Mouse (Mus musculus) spleen, adult 2 months (tissue): ENCODE results near the gene Kdelr2. TPM values are rescaled to one million over a fixed set of nuclear protein-coding genes. Genes with fewer than 3 reads are reported as not detected.
"Not testable (repeated sequence)": the region's sequence is repeated elsewhere in the genome, so short reads cannot be mapped to it uniquely, and the experiment has no call there.

Experiments
- DNase-seq, 2 experiments: peaks; one replicate each; pipeline versions ENCODE4 v3.0.0 to v3.0.0-alpha.2; 2012 to 2021; ENCODE audit warnings: low spot score in 2 of 2, low read depth in 1 of 2
- H3K27ac ChIP-seq: fragments of 200-500 bp; 2 replicates; pipeline ENCODE4 v1.5.1; 2012; ENCODE audit warnings: low read length, inconsistent platforms; ENCODE audit not compliant: insufficient read depth
- H3K27me3 ChIP-seq: fragments of 200-500 bp; 2 replicates; pipeline ENCODE4 v1.6.1; 2012; ENCODE audit warnings: mild to moderate bottlenecking, moderate library complexity, low read length, inconsistent platforms; ENCODE audit not compliant: control insufficient read depth, insufficient read depth
- H3K36me3 ChIP-seq: fragments of 200-500 bp; 2 replicates; pipeline ENCODE4 v1.6.1; 2012; ENCODE audit warnings: mild to moderate bottlenecking, low read length, inconsistent platforms; ENCODE audit not compliant: control insufficient read depth, insufficient read depth
- H3K4me1 ChIP-seq: fragments of 200-500 bp; 2 replicates; pipeline ENCODE4 v1.6.1; 2011; ENCODE audit warnings: inconsistent platforms; ENCODE audit not compliant: control insufficient read depth, insufficient read depth, insufficient read length
- H3K4me3 ChIP-seq: fragments of 200-500 bp; 2 replicates; pipeline ENCODE4 v1.5.1; 2011; ENCODE audit warnings: mild to moderate bottlenecking, inconsistent platforms; ENCODE audit not compliant: insufficient read depth, insufficient read length; ENCODE audit errors: extremely low read depth
- CTCF ChIP-seq: fragments of 200-500 bp; IDR thresholded peaks from 2 replicates; pipeline ENCODE4 v1.5.1; 2011; ENCODE audit warnings: mild to moderate bottlenecking, inconsistent platforms; ENCODE audit not compliant: insufficient read depth, insufficient read length, insufficient replicate concordance; ENCODE audit errors: extremely low read depth
- POLR2A ChIP-seq: fragments of 200-500 bp; IDR thresholded peaks from 2 replicates; pipeline ENCODE4 v1.6.1; 2011; ENCODE audit warnings: low read depth, low read length, inconsistent platforms
- WGBS: fragments of 180-500 bp; shearing (Covaris S2); methylation state at CpG from one replicate; pipeline ENCODE4 v1.1.7; 2018; 5-methylcytosine and 5-hydroxymethylcytosine counted together
- polyA plus RNA-seq: library from polyadenylated mRNA; depleted of rRNA; stranded (reverse); fragments of >200 nt; gene quantifications from 2 replicates; pipeline ENCODE4 v1.2.3, GENCODE M21; 2012

Gene Kdelr2
- polyA plus RNA-seq, 1 experiment, result 45.1 TPM

GRCm38 (mm10) chr5:143372818-143373217 is 30.8 kb upstream of the Kdelr2 start:
- no peak overlapping the region for H3K4me3 ChIP-seq
- H3K27me3 ChIP-seq, result peaks cover 3% of the 10 kb centered on the region; the same call in 1 of the 2 replicates
- no peaks in the 10 kb centered on the region for H3K4me1 ChIP-seq
- WGBS, result 3% methylated on average over 35 of the region's 35 CpGs
- H3K27ac ChIP-seq, result no peak overlapping the region
- no peak for DNase-seq
- no peaks in the 10 kb centered on the region for H3K36me3 ChIP-seq
- no peak for TF ChIP-seq CTCF
- TF ChIP-seq POLR2A, result no peak

GRCm38 (mm10) chr5:143375242-143375641 is 28.4 kb upstream of the Kdelr2 start:
- WGBS, result 13% methylated on average over 21 of the region's 21 CpGs
- Histone ChIP-seq H3K4me1 (no peaks in the 10 kb centered on the region), H3K27ac (no peak overlapping the region), H3K4me3 (no peak overlapping the region), H3K36me3 (no peaks in the 10 kb centered on the region), H3K27me3 (no peaks in the 10 kb centered on the region)
- peak; percentile 69; the same call in 1 of the 2 replicates for TF ChIP-seq CTCF
- no peak for TF ChIP-seq POLR2A
- DNase-seq, result peak in 1 of 2 experiments; percentile 39

- 86% methylated on average over 4 of the region's 4 CpGs for WGBS
Measured at GRCm38 (mm10) chr5:143376156-143376555, 27.5 kb upstream of the Kdelr2 start.

GRCm38 (mm10) chr5:143386797-143387621 is 16.6 kb upstream of the Kdelr2 start:
- Histone ChIP-seq H3K36me3 (no peaks in the 10 kb centered on the region), H3K27ac (no peak overlapping the region), H3K4me3 (peak overlapping the region; percentile 36; the same call in 1 of the 2 replicates), H3K4me1 (0 out of 2 replicates have a peak, but pooled peaks cover 5% of the 10 kb centered on the region), H3K27me3 (peaks cover 2% of the 10 kb centered on the region; the same call in 1 of the 2 replicates)
- no peak for DNase-seq
- WGBS, result 11% methylated on average over 39 of the region's 39 CpGs
- TF ChIP-seq CTCF (no peak), POLR2A (no peak)

More at GRCm38 (mm10) chr5:143376156-143376555, 27.5 kb upstream of the Kdelr2 start:
- Histone ChIP-seq H3K27me3 (no peaks in the 10 kb centered on the region), H3K4me1 (no peaks in the 10 kb centered on the region), H3K4me3 (no peak overlapping the region), H3K27ac (no peak overlapping the region), H3K36me3 (no peaks in the 10 kb centered on the region)
- no peak for TF ChIP-seq CTCF
- no peak for DNase-seq

GRCm38 (mm10) chr5:143394184-143394583 is 9.5 kb upstream of the Kdelr2 start:
- H3K27me3 ChIP-seq, result no peaks in the 10 kb centered on the region
- H3K4me1 ChIP-seq, result no peaks in the 10 kb centered on the region
- TF ChIP-seq POLR2A (no peak), CTCF (no peak)
- no peak for DNase-seq
- no peaks in the 10 kb centered on the region for H3K36me3 ChIP-seq
- H3K27ac ChIP-seq, result no peak overlapping the region
- no peak overlapping the region for H3K4me3 ChIP-seq
- 83% methylated on average over 7 of the region's 7 CpGs for WGBS

GRCm38 (mm10) chr5:143394966-143395365 is 8.7 kb upstream of the Kdelr2 start:
- H3K4me1 ChIP-seq, H3K4me3 ChIP-seq, H3K27ac ChIP-seq, H3K27me3 ChIP-seq, DNase-seq, H3K36me3 ChIP-seq: not testable (repeated sequence)
- 95% methylated on average over 2 of the region's 2 CpGs for WGBS

GRCm38 (mm10) chr5:143395649-143396048 is 8.0 kb upstream of the Kdelr2 start:
- peak; percentile 22 to 41 for DNase-seq
- no peaks in the 10 kb centered on the region for H3K36me3 ChIP-seq
- 43% methylated on average over 2 of the region's 2 CpGs for WGBS
- peak; percentile 56; the same call in 1 of the 2 replicates for TF ChIP-seq CTCF
- TF ChIP-seq POLR2A, result no peak
- no peak overlapping the region for H3K4me3 ChIP-seq
- H3K27me3 ChIP-seq, result no peaks in the 10 kb centered on the region
- H3K4me1 ChIP-seq, result no peaks in the 10 kb centered on the region
- no peak overlapping the region for H3K27ac ChIP-seq
